ENCODE assay signal across 8 mouse cellular contexts in genomic region chr7:141326546-141327446, GRCm38 (mm10). TPM values are rescaled to one million over a fixed set of nuclear protein-coding genes. Genes with fewer than 3 reads are reported as not detected.
DNase-seq lines count a peak whose midpoint lies in the region; ATAC-seq and TF ChIP-seq lines count a peak whose summit lies in the region.

No protein-coding gene starts in this region.

- H3K27me3 ChIP-seq in forebrain, embryonic 10.5 days (ENCODE audit: poor library complexity, severe bottlenecking): no peaks in the 10 kb centered on the region
- no peaks in the 10 kb centered on the region for H3K27me3 ChIP-seq in kidney, postnatal 0 days (ENCODE audit: insufficient read depth, low read length)
- H3K27me3 ChIP-seq in midbrain, embryonic 14.5 days (ENCODE audit: control insufficient read depth, insufficient read depth, low read length): no peaks in the 10 kb centered on the region

- peak overlapping the region; percentile 90 for H3K9ac ChIP-seq in kidney, postnatal 0 days (ENCODE audit: low read depth, low read length)
- H3K9ac ChIP-seq in midbrain, embryonic 14.5 days (replicated peaks; ENCODE audit: low read length): peak overlapping the region; percentile 94

- no peaks in the 10 kb centered on the region for H3K9me3 ChIP-seq in forebrain, embryonic 10.5 days
- H3K9me3 ChIP-seq in kidney, postnatal 0 days (replicated peaks; ENCODE audit: low read length): no peaks in the 10 kb centered on the region
- no peaks in the 10 kb centered on the region for H3K9me3 ChIP-seq in midbrain, embryonic 14.5 days (ENCODE audit: control insufficient read depth, low read length)

- DNase-seq in lung, adult 2 months: peak; percentile 28
- DNase-seq in lung, postnatal 10 days: no peak
- no peak for DNase-seq in forebrain, embryonic 10.5 days (ENCODE audit: extremely low spot score, low spot score)
- DNase-seq in kidney, postnatal 0 days (ENCODE audit: low spot score): peak; percentile 31
- peak; percentile 21 for DNase-seq in midbrain, embryonic 14.5 days
- peak; percentile 45 to 65 for DNase-seq in thymus, postnatal 10 days (ENCODE audit: low spot score in 2 of 2)
- no peak for DNase-seq in gastrocnemius, adult 8-10 months (ENCODE audit: low spot score in 2 of 2)

- ATAC-seq in kidney, postnatal 0 days (replicated peaks; ENCODE audit: low FRiP score, low read depth): peak; percentile 1; the same call in 1 of the 2 replicates
- ATAC-seq in midbrain, embryonic 14.5 days (ENCODE audit: low FRiP score, low TSS enrichment): peak; percentile 32

- H3K4me3 ChIP-seq in lung, adult 2 months (replicated peaks; ENCODE audit: extremely low read depth, low read depth, low read length): peak overlapping the region; percentile 71
- peak overlapping the region; percentile 85 for H3K4me3 ChIP-seq in bone marrow macrophage, adult 2 months (ENCODE audit: insufficient read depth, low read length)
- H3K4me3 ChIP-seq in forebrain, embryonic 10.5 days: peak overlapping the region; percentile 77
- H3K4me3 ChIP-seq in kidney, postnatal 0 days (replicated peaks; ENCODE audit: low read depth, low read length): peak overlapping the region; percentile 53
- peak overlapping the region; percentile 68 for H3K4me3 ChIP-seq in midbrain, embryonic 14.5 days (replicated peaks; ENCODE audit: low read depth, low read length)

- H3K4me2 ChIP-seq in kidney, postnatal 0 days (ENCODE audit: low read length): peak overlapping the region; percentile 92
- H3K4me2 ChIP-seq in midbrain, embryonic 14.5 days (ENCODE audit: low read length): peak overlapping the region; percentile 100

- H3K27ac ChIP-seq in bone marrow macrophage, adult 2 months (ENCODE audit: insufficient read depth, low read depth, low read length): peak overlapping the region; percentile 91
- H3K27ac ChIP-seq in forebrain, embryonic 10.5 days: peak overlapping the region; percentile 99
- H3K27ac ChIP-seq in kidney, postnatal 0 days: peak overlapping the region; percentile 99
- H3K27ac ChIP-seq in midbrain, embryonic 14.5 days (replicated peaks; ENCODE audit: low read depth, low read length): peak overlapping the region; percentile 100

- TF ChIP-seq CTCF in lung, adult 2 months (IDR thresholded peaks at IDR 0.05; ENCODE audit: insufficient read depth, low read length): no peak
- no peak for TF ChIP-seq CTCF in bone marrow macrophage, adult 2 months (IDR thresholded peaks at IDR 0.05; ENCODE audit: low read depth, low read length)
- no peak for TF ChIP-seq CTCF in kidney, postnatal 0 days (IDR thresholded peaks at IDR 0.05; ENCODE audit: low read depth)

- no peak for TF ChIP-seq POLR2A in lung, adult 2 months (IDR thresholded peaks at IDR 0.05; ENCODE audit: borderline replicate concordance, extremely low read depth, low read depth, low read length)
- TF ChIP-seq POLR2A in bone marrow macrophage, adult 2 months (IDR thresholded peaks at IDR 0.05; ENCODE audit: borderline replicate concordance, low read depth, low read length): no peak

- 4% methylated on average over 35 of the region's 35 CpGs for WGBS in lung, adult 2 months
- WGBS in forebrain, embryonic 10.5 days: 6% methylated on average over 35 of the region's 35 CpGs
- 3% methylated on average over 28 of the region's 35 CpGs for WGBS in kidney, postnatal 0 days
- WGBS in midbrain, embryonic 14.5 days: 6% methylated on average over 30 of the region's 35 CpGs

- H3K36me3 ChIP-seq in forebrain, embryonic 10.5 days (replicated peaks): peaks cover 30% of the 10 kb centered on the region
- peaks cover 16% of the 10 kb centered on the region for H3K36me3 ChIP-seq in kidney, postnatal 0 days (ENCODE audit: insufficient read depth, low read length)
- peaks cover 22% of the 10 kb centered on the region for H3K36me3 ChIP-seq in midbrain, embryonic 14.5 days (ENCODE audit: control insufficient read depth, insufficient read depth, low read length)

- H3K4me1 ChIP-seq in lung, adult 2 months (ENCODE audit: control insufficient read depth, insufficient read depth, low read length): peaks cover 15% of the 10 kb centered on the region
- peaks cover 17% of the 10 kb centered on the region for H3K4me1 ChIP-seq in bone marrow macrophage, adult 2 months (ENCODE audit: control insufficient read depth, insufficient read depth, low read length)
- peaks cover 45% of the 10 kb centered on the region for H3K4me1 ChIP-seq in forebrain, embryonic 10.5 days
- peaks cover 20% of the 10 kb centered on the region for H3K4me1 ChIP-seq in kidney, postnatal 0 days (replicated peaks; ENCODE audit: insufficient read depth, low read length)
- peaks cover 28% of the 10 kb centered on the region for H3K4me1 ChIP-seq in midbrain, embryonic 14.5 days (ENCODE audit: control insufficient read depth, insufficient read depth, low read length)

RNA-seq across cellular contexts. Expression of gene Deaf1, which starts 0.7 kb away (rescaled TPM):
- polyA plus RNA-seq in lung, adult 2 months (2012; rRNA removed): 18.6 and 22.7 TPM in 2 replicates
- polyA plus RNA-seq in bone marrow macrophage, adult 2 months (2012; ENCODE audit: insufficient read depth, insufficient read length, missing spikeins): 27.3 and 37.4 TPM in 2 replicates
- 59.2 and 59.3 TPM in 2 replicates for polyA plus RNA-seq in forebrain, embryonic 10.5 days (2016; fragmentation: Nextera tagmentation; extraction: Ambion mirVana)
- 64.1 and 64.2 TPM in 2 replicates for polyA plus RNA-seq in kidney, postnatal 0 days (2015; fragmentation: Nextera tagmentation; extraction: Ambion mirVana)
- 180 and 207 TPM in 2 replicates for polyA plus RNA-seq in midbrain, embryonic 14.5 days (2014; fragmentation: Nextera tagmentation; extraction: Ambion mirVana)
- total RNA-seq in gastrocnemius, adult 8-10 months (2022): 10 to 100 TPM; 10.6 to 15.1 (median 12.7) TPM

RNA-seq across cellular contexts. Expression of gene Tmem80, which starts 0.7 kb away (rescaled TPM):
- polyA plus RNA-seq in lung, adult 2 months (2012; rRNA removed): 37.2 and 49.2 TPM in 2 replicates
- polyA plus RNA-seq in bone marrow macrophage, adult 2 months (2012; ENCODE audit: insufficient read depth, insufficient read length, missing spikeins): 29.8 and 37.8 TPM in 2 replicates
- 48.2 and 51.0 TPM in 2 replicates for polyA plus RNA-seq in forebrain, embryonic 10.5 days (2016; fragmentation: Nextera tagmentation; extraction: Ambion mirVana)
- 40.5 and 45.3 TPM in 2 replicates for polyA plus RNA-seq in kidney, postnatal 0 days (2015; fragmentation: Nextera tagmentation; extraction: Ambion mirVana)
- 38.6 and 48.9 TPM in 2 replicates for polyA plus RNA-seq in midbrain, embryonic 14.5 days (2014; fragmentation: Nextera tagmentation; extraction: Ambion mirVana)
- total RNA-seq in gastrocnemius, adult 8-10 months (2022): 10 to 100 TPM in 3 of 4 experiments, 1 to 10 TPM in 1; 9.1 to 11.5 (median 11.3) TPM

RNA-seq across cellular contexts. Expression of gene Eps8l2, which starts 11.9 kb away (rescaled TPM):
- polyA plus RNA-seq in lung, adult 2 months (2012; rRNA removed): 112 and 143 TPM in 2 replicates
- not detected in 2 replicates for polyA plus RNA-seq in bone marrow macrophage, adult 2 months (2012; ENCODE audit: insufficient read depth, insufficient read length, missing spikeins)
- polyA plus RNA-seq in forebrain, embryonic 10.5 days (2016; fragmentation: Nextera tagmentation; extraction: Ambion mirVana): 4.2 and 4.5 TPM in 2 replicates
- 76.5 and 77.1 TPM in 2 replicates for polyA plus RNA-seq in kidney, postnatal 0 days (2015; fragmentation: Nextera tagmentation; extraction: Ambion mirVana)
- polyA plus RNA-seq in midbrain, embryonic 14.5 days (2014; fragmentation: Nextera tagmentation; extraction: Ambion mirVana): 0.19 and 0.50 TPM in 2 replicates
- total RNA-seq in gastrocnemius, adult 8-10 months (2022): 1 to 10 TPM; 1.3 to 3.4 (median 2.2) TPM

RNA-seq across cellular contexts. Expression of gene Drd4, which starts 35.0 kb away (rescaled TPM):
- polyA plus RNA-seq in lung, adult 2 months (2012; rRNA removed): not detected in 2 replicates
- not detected in 2 replicates for polyA plus RNA-seq in bone marrow macrophage, adult 2 months (2012; ENCODE audit: insufficient read depth, insufficient read length, missing spikeins)
- polyA plus RNA-seq in forebrain, embryonic 10.5 days (2016; fragmentation: Nextera tagmentation; extraction: Ambion mirVana): 0.17 and 0.46 TPM in 2 replicates
- 1.8 and 2.2 TPM in 2 replicates for polyA plus RNA-seq in kidney, postnatal 0 days (2015; fragmentation: Nextera tagmentation; extraction: Ambion mirVana)
- polyA plus RNA-seq in midbrain, embryonic 14.5 days (2014; fragmentation: Nextera tagmentation; extraction: Ambion mirVana): 0.53 and 0.54 TPM in 2 replicates
- total RNA-seq in gastrocnemius, adult 8-10 months (2022): not detected

RNA-seq across cellular contexts. Expression of gene Sct, which starts 47.9 kb away (rescaled TPM):
- polyA plus RNA-seq in lung, adult 2 months (2012; rRNA removed): not detected in 2 replicates
- not detected in 2 replicates for polyA plus RNA-seq in bone marrow macrophage, adult 2 months (2012; ENCODE audit: insufficient read depth, insufficient read length, missing spikeins)
- 0.87 and 1.7 TPM in 2 replicates for polyA plus RNA-seq in forebrain, embryonic 10.5 days (2016; fragmentation: Nextera tagmentation; extraction: Ambion mirVana)
- 35.1 and 37.9 TPM in 2 replicates for polyA plus RNA-seq in kidney, postnatal 0 days (2015; fragmentation: Nextera tagmentation; extraction: Ambion mirVana)
- polyA plus RNA-seq in midbrain, embryonic 14.5 days (2014; fragmentation: Nextera tagmentation; extraction: Ambion mirVana): 0.49 and 1.3 TPM in 2 replicates
- total RNA-seq in gastrocnemius, adult 8-10 months (2022): not detected

Comparison
In these comparisons a context has a peak if more than half of its experiments do, and no peak if none do; other contexts are left out.
1. DNase-seq: peak in lung, adult 2 months (single experiment), kidney, postnatal 0 days (single experiment), midbrain, embryonic 14.5 days (single experiment) and thymus, postnatal 10 days (2 of 2); none in lung, postnatal 10 days (single experiment), forebrain, embryonic 10.5 days (single experiment) and gastrocnemius, adult 8-10 months (0 of 2).
2. RNA of gene Eps8l2, which starts 11.9 kb away (polyA plus RNA-seq): 112 to 143 TPM in lung, adult 2 months and 76.5 to 77.1 TPM in kidney, postnatal 0 days; 4.2 to 4.5 TPM in forebrain, embryonic 10.5 days, 0.19 to 0.50 TPM in midbrain, embryonic 14.5 days and not detected in bone marrow macrophage, adult 2 months; every median in the first group is over 10 times any median in the second.
3. Peak in every context shown above with its lines, with median percentiles within 50 percentile points of each other: H3K4me3 ChIP-seq and H3K27ac ChIP-seq.